Mouse (Mus musculus) spleen, postnatal 14 days (tissue): ENCODE data around the gene Daw1.

ENCODE experiments used
- DNase-seq, 2 experiments: peaks; one replicate each; pipeline ENCODE4 v3.0.0; 2021 to 2022; ENCODE audit warnings: low spot score in 2 of 2

Gene Daw1

GRCm38 (mm10) chr1:83159603-83160002, at the start of gene Daw1:
Gene Daw1 (plus strand): TSS chr1:83159752.
- no peak for DNase-seq

- DNase-seq, result no peak
Observed at GRCm38 (mm10) chr1:83110992-83111391, 48.6 kb upstream of the Daw1 start.

GRCm38 (mm10) chr1:83111726-83112125, 47.8 kb upstream of the Daw1 start:
- DNase-seq, result no peak

GRCm38 (mm10) chr1:83116447-83117137, 43.0 kb upstream of the Daw1 start, which contains the start of gene Ccl20:
Gene Ccl20 (plus strand): TSS chr1:83116766.
- DNase-seq, result no peak

- DNase-seq, result no peak
Observed at GRCm38 (mm10) chr1:83117217-83117616, 42.3 kb upstream of the Daw1 start.

- no peak for DNase-seq
Observed at GRCm38 (mm10) chr1:83117661-83118060, 41.9 kb upstream of the Daw1 start.

- no peak for DNase-seq
Observed at GRCm38 (mm10) chr1:83119903-83120302, 39.6 kb upstream of the Daw1 start.

GRCm38 (mm10) chr1:83120312-83120711, 39.2 kb upstream of the Daw1 start:
- no peak for DNase-seq

- no peak for DNase-seq
Observed at GRCm38 (mm10) chr1:83123201-83123600, 36.4 kb upstream of the Daw1 start.

- no peak for DNase-seq
Observed at GRCm38 (mm10) chr1:83135829-83136228, 23.7 kb upstream of the Daw1 start.

- no peak for DNase-seq
Observed at GRCm38 (mm10) chr1:83137847-83138246, 21.7 kb upstream of the Daw1 start.

- DNase-seq, result no peak
Observed at GRCm38 (mm10) chr1:83138721-83139120, 20.8 kb upstream of the Daw1 start.

- no peak for DNase-seq
Observed at GRCm38 (mm10) chr1:83141510-83141909, 18.0 kb upstream of the Daw1 start.

GRCm38 (mm10) chr1:83142055-83142454, 17.5 kb upstream of the Daw1 start:
- DNase-seq, result no peak

GRCm38 (mm10) chr1:83146547-83146946, 13.0 kb upstream of the Daw1 start:
- DNase-seq, result no peak

GRCm38 (mm10) chr1:83150227-83150626, 9.3 kb upstream of the Daw1 start:
- no peak for DNase-seq

GRCm38 (mm10) chr1:83152961-83153360, 6.6 kb upstream of the Daw1 start:
- DNase-seq, result no peak

- no peak for DNase-seq
Observed at GRCm38 (mm10) chr1:83156876-83157275, 2.7 kb upstream of the Daw1 start.

- no peak for DNase-seq
Observed at GRCm38 (mm10) chr1:83161658-83162057, 2.1 kb downstream of the Daw1 start.

GRCm38 (mm10) chr1:83164027-83164426, 4.5 kb downstream of the Daw1 start:
- DNase-seq, result no peak

GRCm38 (mm10) chr1:83169158-83169557, 9.6 kb downstream of the Daw1 start:
- DNase-seq, result no peak

GRCm38 (mm10) chr1:83175985-83176384, 16.4 kb downstream of the Daw1 start:
- no peak for DNase-seq

GRCm38 (mm10) chr1:83179531-83179930, 20.0 kb downstream of the Daw1 start:
- no peak for DNase-seq

GRCm38 (mm10) chr1:83181418-83181817, 21.9 kb downstream of the Daw1 start:
- no peak for DNase-seq
